Comparison of ENCODE assay signal across 14 mouse cellular contexts in genomic region chr13:117858416-117858815, GRCm38 (mm10).
"Had no signal": no experiment of that assay in that cellular context is flagged by ENCODE, and none has a peak within 500 bp of the region (broad histone marks: within the 10 kb centered on the region; RNA-seq: fewer than 3 reads in every experiment).

No protein-coding gene starts in this region.

- ATAC-seq: midbrain, embryonic 16.5 days had no signal

- DNase-seq: liver, embryonic 13.5 days; lung, adult 18-20 months; lung, embryonic 14.5 days; lung, postnatal 10 days; lung, postnatal 4 days; midbrain, embryonic 14.5 days; right cerebral cortex, adult 18-20 months; right cerebral cortex, postnatal 25 days; right cerebral cortex, postnatal 4 days; spleen, adult 18-20 months; thymus, adult 18-20 months; thymus, postnatal 14 days; thymus, postnatal 36 days had no signal
